Mouse (Mus musculus) E14TG2a.4 (cell line): ENCODE results near the gene Odf2l.

Experiments
- CTCF ChIP-seq: conservative IDR thresholded peaks from 2 replicates; pipeline ENCODE4 v1.5.1; 2014; ENCODE audit warnings: low read length
- NANOG ChIP-seq: IDR thresholded peaks from 2 replicates; pipeline ENCODE4 v1.6.1; 2014; ENCODE audit warnings: borderline replicate concordance, low read length, mixed read lengths
- POU5F1 ChIP-seq: IDR thresholded peaks from 2 replicates; pipeline ENCODE4 v1.6.1; 2014; ENCODE audit warnings: low read length, borderline replicate concordance

GRCm38 (mm10) chr3:145087857-145088598, 30.4 kb upstream of the Odf2l start:
- TF ChIP-seq CTCF = no peak
- TF ChIP-seq NANOG = no peak
- TF ChIP-seq POU5F1 = no peak
